Mouse (Mus musculus): ENCODE results near the gene Pou3f3. TPM values are rescaled to one million over a fixed set of nuclear protein-coding genes. Genes with fewer than 3 reads are reported as not detected.

Gene Pou3f3
- polyA plus RNA-seq, 1 experiment from 2014 or later = 0.03 TPM

GRCm38 (mm10) chr1:42721353-42721752, 25.8 kb downstream of the Pou3f3 start:
- Histone ChIP-seq H3K36me3 (no peaks in the 10 kb centered on the region), H3K4me3 (no peak overlapping the region), H3K9me3 (no peaks in the 10 kb centered on the region), H3K4me1 (peaks cover 6% of the 10 kb centered on the region; the same call in 1 of the 2 replicates), H3K27ac (no peak overlapping the region), H3K27me3 (ENCODE audit: insufficient read depth, poor library complexity, severe bottlenecking) (peaks cover 22% of the 10 kb centered on the region)
- WGBS = 63% methylated on average over 5 of the region's 5 CpGs
- DNase-seq (ENCODE audit: low spot score) = no peak

- peaks cover 11% of the 10 kb centered on the region for H3K27me3 ChIP-seq (ENCODE audit: insufficient read depth, poor library complexity, severe bottlenecking)
- no peak for DNase-seq (ENCODE audit: low spot score)
- H3K4me1 ChIP-seq = peaks cover 6% of the 10 kb centered on the region; the same call in 1 of the 2 replicates
- H3K4me3 ChIP-seq = no peak overlapping the region
- no peaks in the 10 kb centered on the region for H3K9me3 ChIP-seq
- no peak overlapping the region for H3K27ac ChIP-seq
- no peaks in the 10 kb centered on the region for H3K36me3 ChIP-seq
- WGBS = 86% methylated on average over 1 of the region's 1 CpGs
Measured at GRCm38 (mm10) chr1:42723769-42724300, 28.3 kb downstream of the Pou3f3 start.

- Histone ChIP-seq H3K27me3 (ENCODE audit: insufficient read depth, poor library complexity, severe bottlenecking) (0 out of 2 replicates have a peak, but pooled peaks cover 3% of the 10 kb centered on the region), H3K27ac (no peak overlapping the region; the same call in 1 of the 2 replicates)
- 68% methylated on average over 2 of the region's 2 CpGs for WGBS
Measured at GRCm38 (mm10) chr1:42724881-42725280, 29.3 kb downstream of the Pou3f3 start.

GRCm38 (mm10) chr1:42727161-42727560, 31.6 kb downstream of the Pou3f3 start:
- no peaks in the 10 kb centered on the region for H3K9me3 ChIP-seq
- H3K27me3 ChIP-seq (ENCODE audit: insufficient read depth, poor library complexity, severe bottlenecking) = no peaks in the 10 kb centered on the region; the same call in 1 of the 2 replicates
- no peaks in the 10 kb centered on the region for H3K36me3 ChIP-seq
- no peak overlapping the region for H3K27ac ChIP-seq
- no peak overlapping the region for H3K4me3 ChIP-seq
- 62% methylated on average over 5 of the region's 5 CpGs for WGBS
- H3K4me1 ChIP-seq = peaks cover 6% of the 10 kb centered on the region; the same call in 1 of the 2 replicates
- no peak for DNase-seq (ENCODE audit: low spot score)

More at GRCm38 (mm10) chr1:42724881-42725280, 29.3 kb downstream of the Pou3f3 start:
- no peaks in the 10 kb centered on the region for H3K9me3 ChIP-seq
- DNase-seq (ENCODE audit: low spot score) = no peak
- H3K4me1 ChIP-seq = peaks cover 6% of the 10 kb centered on the region; the same call in 1 of the 2 replicates
- H3K36me3 ChIP-seq = no peaks in the 10 kb centered on the region
- H3K4me3 ChIP-seq = no peak overlapping the region

- no peak for DNase-seq (ENCODE audit: low spot score)
- 76% methylated on average over 7 of the region's 7 CpGs for WGBS
Measured at GRCm38 (mm10) chr1:42727676-42728075, 32.1 kb downstream of the Pou3f3 start.

GRCm38 (mm10) chr1:42741383-42742241, 46.0 kb downstream of the Pou3f3 start:
- H3K9me3 ChIP-seq = no peaks in the 10 kb centered on the region
- no peak for DNase-seq (ENCODE audit: low spot score)
- no peak overlapping the region for H3K27ac ChIP-seq
- H3K27me3 ChIP-seq (ENCODE audit: insufficient read depth, poor library complexity, severe bottlenecking) = no peaks in the 10 kb centered on the region
- no peak overlapping the region for H3K4me3 ChIP-seq
- WGBS = 74% methylated on average over 16 of the region's 16 CpGs
- H3K4me1 ChIP-seq = no peaks in the 10 kb centered on the region
- no peaks in the 10 kb centered on the region for H3K36me3 ChIP-seq

More at GRCm38 (mm10) chr1:42727676-42728075, 32.1 kb downstream of the Pou3f3 start:
- Histone ChIP-seq H3K4me1 (peaks cover 6% of the 10 kb centered on the region; the same call in 1 of the 2 replicates), H3K4me3 (no peak overlapping the region), H3K36me3 (no peaks in the 10 kb centered on the region), H3K9me3 (no peaks in the 10 kb centered on the region), H3K27me3 (ENCODE audit: insufficient read depth, poor library complexity, severe bottlenecking) (no peaks in the 10 kb centered on the region; the same call in 1 of the 2 replicates), H3K27ac (no peak overlapping the region)

GRCm38 (mm10) chr1:42742242-42742560, 46.6 kb downstream of the Pou3f3 start:
- H3K4me1 ChIP-seq = no peaks in the 10 kb centered on the region
- no peaks in the 10 kb centered on the region for H3K27me3 ChIP-seq (ENCODE audit: insufficient read depth, poor library complexity, severe bottlenecking)
- no peak overlapping the region for H3K4me3 ChIP-seq
- H3K36me3 ChIP-seq = no peaks in the 10 kb centered on the region
- 64% methylated on average over 4 of the region's 4 CpGs for WGBS
- DNase-seq (ENCODE audit: low spot score) = no peak
- H3K9me3 ChIP-seq = no peaks in the 10 kb centered on the region
- H3K27ac ChIP-seq = no peak overlapping the region

GRCm38 (mm10) chr1:42745047-42745446, 49.5 kb downstream of the Pou3f3 start:
- no peaks in the 10 kb centered on the region for H3K9me3 ChIP-seq
- H3K27me3 ChIP-seq (ENCODE audit: insufficient read depth, poor library complexity, severe bottlenecking) = no peaks in the 10 kb centered on the region
- WGBS = 72% methylated on average over 3 of the region's 3 CpGs
- H3K27ac ChIP-seq = no peak overlapping the region
- H3K4me3 ChIP-seq = no peak overlapping the region
- no peak for DNase-seq (ENCODE audit: low spot score)
- no peaks in the 10 kb centered on the region for H3K36me3 ChIP-seq
- no peaks in the 10 kb centered on the region for H3K4me1 ChIP-seq

GRCm38 (mm10) chr1:42749536-42750292, 54.1 kb downstream of the Pou3f3 start:
- no peak overlapping the region for H3K4me3 ChIP-seq
- no peaks in the 10 kb centered on the region for H3K9me3 ChIP-seq
- H3K4me1 ChIP-seq = no peaks in the 10 kb centered on the region
- no peak for DNase-seq (ENCODE audit: low spot score)
- no peaks in the 10 kb centered on the region for H3K36me3 ChIP-seq
- WGBS = 77% methylated on average over 6 of the region's 6 CpGs
- H3K27me3 ChIP-seq (ENCODE audit: insufficient read depth, poor library complexity, severe bottlenecking) = no peaks in the 10 kb centered on the region
- H3K27ac ChIP-seq = no peak overlapping the region

Other genes starting within 250 kb of the Pou3f3 start
- gene Mrps9, start 155.5 kb downstream of the Pou3f3 start, polyA plus RNA-seq (2016; fragmentation: Nextera tagmentation; extraction: Ambion mirVana) = 63.9 and 65.5 TPM in 2 replicates